Mouse (Mus musculus): ENCODE measurements around the gene Glt8d2. TPM values are rescaled to one million over a fixed set of nuclear protein-coding genes. Genes with fewer than 3 reads are reported as not detected.
"Not testable (repeated sequence)": the region's sequence is repeated elsewhere in the genome, so short reads cannot be mapped to it uniquely, and the experiment has no call there.

The Glt8d2 gene
- polyA plus RNA-seq, 1 experiment from 2014 or later: 2.4 TPM

GRCm38 (mm10) chr10:82631133-82631532 lies 59.3 kb downstream of the Glt8d2 start:
- Histone ChIP-seq H3K27me3 (ENCODE audit: control insufficient read depth, insufficient read depth, low read length) (no peaks in the 10 kb centered on the region), H3K4me1 (ENCODE audit: control insufficient read depth, insufficient read depth, low read length) (peaks cover 12% of the 10 kb centered on the region), H3K27ac (ENCODE audit: low read depth, low read length) (no peak overlapping the region), H3K4me2 (peak overlapping the region; percentile 67), H3K36me3 (ENCODE audit: control insufficient read depth, insufficient read depth, low read length) (peaks cover 6% of the 10 kb centered on the region; the same call in 1 of the 2 replicates), H3K9me3 (ENCODE audit: control insufficient read depth, low read length) (no peaks in the 10 kb centered on the region; the same call in 1 of the 2 replicates), H3K4me3 (ENCODE audit: low read depth, low read length) (peak overlapping the region; percentile 65; the same call in 1 of the 2 replicates), H3K9ac (ENCODE audit: low read length) (peak overlapping the region; percentile 86; the same call in 1 of the 2 replicates)
- no peak for DNase-seq (ENCODE audit: low spot score, missing footprints)
- ATAC-seq (ENCODE audit: low FRiP score): no peak
- 81% methylated on average over 7 of the region's 7 CpGs for WGBS

GRCm38 (mm10) chr10:82630497-82630896 lies 60.0 kb downstream of the Glt8d2 start:
- no peak overlapping the region for H3K27ac ChIP-seq (ENCODE audit: low read depth, low read length)
- peak; percentile 87 for DNase-seq (ENCODE audit: low spot score, missing footprints)

GRCm38 (mm10) chr10:82629586-82630255 lies 60.7 kb downstream of the Glt8d2 start, which contains the start of gene Tdg:
Gene Tdg, plus strand, starts transcription at chr10:82629828.
- not testable (repeated sequence) for H3K36me3 ChIP-seq (ENCODE audit: control insufficient read depth, insufficient read depth, low read length); H3K27me3 ChIP-seq (ENCODE audit: control insufficient read depth, insufficient read depth, low read length); H3K9me3 ChIP-seq (ENCODE audit: control insufficient read depth, low read length)
- peak; percentile 98 for DNase-seq (ENCODE audit: low spot score, missing footprints)
- WGBS: under 1% methylated on average over 63 of the region's 78 CpGs
- H3K4me3 ChIP-seq (ENCODE audit: low read depth, low read length): peak within 1 kb of the TSS; percentile 65
- H3K4me2 ChIP-seq: peak within 1 kb of the TSS; percentile 88
- peak; percentile 98 for ATAC-seq (ENCODE audit: low FRiP score)
- H3K9ac ChIP-seq (ENCODE audit: low read length): peak within 1 kb of the TSS; percentile 86
- H3K27ac ChIP-seq (ENCODE audit: low read depth, low read length): peak within 1 kb of the TSS; percentile 71
- peaks cover 12% of the 10 kb centered on the region for H3K4me1 ChIP-seq (ENCODE audit: control insufficient read depth, insufficient read depth, low read length)

More at GRCm38 (mm10) chr10:82630497-82630896, 60.0 kb downstream of the Glt8d2 start:
- peak overlapping the region; percentile 65 for H3K4me3 ChIP-seq (ENCODE audit: low read depth, low read length)
- H3K9ac ChIP-seq (ENCODE audit: low read length): peak overlapping the region; percentile 86
- H3K4me1 ChIP-seq (ENCODE audit: control insufficient read depth, insufficient read depth, low read length): peaks cover 12% of the 10 kb centered on the region
- H3K4me2 ChIP-seq: peak overlapping the region; percentile 67
- peaks cover 6% of the 10 kb centered on the region; the same call in 1 of the 2 replicates for H3K36me3 ChIP-seq (ENCODE audit: control insufficient read depth, insufficient read depth, low read length)
- no peaks in the 10 kb centered on the region for H3K27me3 ChIP-seq (ENCODE audit: control insufficient read depth, insufficient read depth, low read length)
- no peak for ATAC-seq (ENCODE audit: low FRiP score)
- H3K9me3 ChIP-seq (ENCODE audit: control insufficient read depth, low read length): no peaks in the 10 kb centered on the region; the same call in 1 of the 2 replicates
- WGBS: 22% methylated on average over 7 of the region's 7 CpGs

- Histone ChIP-seq H3K9me3 (ENCODE audit: control insufficient read depth, low read length) (no peaks in the 10 kb centered on the region; the same call in 1 of the 2 replicates), H3K4me2 (peak overlapping the region; percentile 88), H3K9ac (ENCODE audit: low read length) (peak overlapping the region; percentile 86), H3K36me3 (ENCODE audit: control insufficient read depth, insufficient read depth, low read length) (peaks cover 6% of the 10 kb centered on the region; the same call in 1 of the 2 replicates), H3K27ac (ENCODE audit: low read depth, low read length) (peak overlapping the region; percentile 71), H3K4me1 (ENCODE audit: control insufficient read depth, insufficient read depth, low read length) (peaks cover 12% of the 10 kb centered on the region), H3K27me3 (ENCODE audit: control insufficient read depth, insufficient read depth, low read length) (no peaks in the 10 kb centered on the region), H3K4me3 (ENCODE audit: low read depth, low read length) (peak overlapping the region; percentile 65)
- WGBS: 6% methylated on average over 11 of the region's 11 CpGs
- DNase-seq (ENCODE audit: low spot score, missing footprints) (no peak), ATAC-seq (ENCODE audit: low FRiP score) (peak; percentile 66)
These were observed 61.3 kb downstream of the Glt8d2 start for GRCm38 (mm10) chr10:82629111-82629585.

GRCm38 (mm10) chr10:82623553-82623932 lies 66.9 kb downstream of the Glt8d2 start:
- H3K9me3 ChIP-seq (ENCODE audit: control insufficient read depth, low read length); DNase-seq (ENCODE audit: low spot score, missing footprints); H3K36me3 ChIP-seq (ENCODE audit: control insufficient read depth, insufficient read depth, low read length); ATAC-seq (ENCODE audit: low FRiP score); H3K4me1 ChIP-seq (ENCODE audit: control insufficient read depth, insufficient read depth, low read length); H3K27me3 ChIP-seq (ENCODE audit: control insufficient read depth, insufficient read depth, low read length): not testable (repeated sequence)
- H3K4me2 ChIP-seq: peak overlapping the region; percentile 52
- H3K9ac ChIP-seq (ENCODE audit: low read length): peak overlapping the region; percentile 89
- WGBS: 6% methylated on average over 2 of the region's 2 CpGs
- H3K4me3 ChIP-seq (ENCODE audit: low read depth, low read length): peak overlapping the region; percentile 64
- H3K27ac ChIP-seq (ENCODE audit: low read depth, low read length): peak overlapping the region; percentile 57

GRCm38 (mm10) chr10:82622671-82623552 lies 67.5 kb downstream of the Glt8d2 start, which contains the start of gene 1190007I07Rik:
Gene 1190007I07Rik, minus strand, starts transcription at chr10:82623228.
- no peaks in the 10 kb centered on the region for H3K9me3 ChIP-seq (ENCODE audit: control insufficient read depth, low read length)
- H3K36me3 ChIP-seq (ENCODE audit: control insufficient read depth, insufficient read depth, low read length): no peaks in the 10 kb centered on the region
- peak within 1 kb of the TSS; percentile 89 for H3K9ac ChIP-seq (ENCODE audit: low read length)
- under 1% methylated on average over 56 of the region's 61 CpGs for whole genome bisulfite sequencing
- ATAC-seq (ENCODE audit: low FRiP score) (peak; percentile 93), DNase-seq (ENCODE audit: low spot score, missing footprints) (peak; percentile 99)
- H3K4me1 ChIP-seq (ENCODE audit: control insufficient read depth, insufficient read depth, low read length): peaks cover 4% of the 10 kb centered on the region; the same call in 1 of the 2 replicates
- H3K27me3 ChIP-seq (ENCODE audit: control insufficient read depth, insufficient read depth, low read length): no peaks in the 10 kb centered on the region
- peak within 1 kb of the TSS; percentile 52 for H3K4me2 ChIP-seq
- H3K4me3 ChIP-seq (ENCODE audit: low read depth, low read length): peak within 1 kb of the TSS; percentile 64
- peak within 1 kb of the TSS; percentile 57 for H3K27ac ChIP-seq (ENCODE audit: low read depth, low read length)

- no peaks in the 10 kb centered on the region for H3K36me3 ChIP-seq (ENCODE audit: control insufficient read depth, insufficient read depth, low read length)
- no peak overlapping the region for H3K27ac ChIP-seq (ENCODE audit: low read depth, low read length)
- H3K4me1 ChIP-seq (ENCODE audit: control insufficient read depth, insufficient read depth, low read length): peaks cover 4% of the 10 kb centered on the region; the same call in 1 of the 2 replicates
- peak overlapping the region; percentile 64 for H3K4me3 ChIP-seq (ENCODE audit: low read depth, low read length)
- DNase-seq (ENCODE audit: low spot score, missing footprints) (no peak), ATAC-seq (ENCODE audit: low FRiP score) (peak; percentile 18; the same call in 1 of the 2 replicates)
- peak overlapping the region; percentile 89 for H3K9ac ChIP-seq (ENCODE audit: low read length)
- no peaks in the 10 kb centered on the region for H3K9me3 ChIP-seq (ENCODE audit: control insufficient read depth, low read length)
- 33% methylated on average over 9 of the region's 9 CpGs for WGBS
- no peaks in the 10 kb centered on the region for H3K27me3 ChIP-seq (ENCODE audit: control insufficient read depth, insufficient read depth, low read length)
- H3K4me2 ChIP-seq: peak overlapping the region; percentile 52
These were observed 68.2 kb downstream of the Glt8d2 start for GRCm38 (mm10) chr10:82622235-82622634.

Measured in midbrain, embryonic 11.5 days (tissue).